Mouse (Mus musculus) brain, embryonic 14.5 days (tissue): Measurements from ENCODE around the gene Mmd2. TPM values are rescaled to one million over a fixed set of nuclear protein-coding genes. Genes with fewer than 3 reads are reported as not detected.

Experiments
- DNase-seq: peaks from one replicate; pipeline ENCODE4 v3.0.0-alpha.2; 2011; ENCODE audit warnings: low read depth
- CTCF ChIP-seq: fragments of 200-500 bp; IDR thresholded peaks from 2 replicates; pipeline ENCODE4 v1.5.1; 2012; ENCODE audit warnings: inconsistent platforms, mild to moderate bottlenecking, moderate library complexity, borderline replicate concordance; ENCODE audit not compliant: insufficient read depth, insufficient read length; ENCODE audit errors: extremely low read depth
- POLR2A ChIP-seq: fragments of 200-500 bp; IDR thresholded peaks from 2 replicates; pipeline ENCODE4 v1.6.1; 2012; ENCODE audit warnings: mild to moderate bottlenecking, inconsistent platforms, borderline replicate concordance; ENCODE audit not compliant: poor library complexity, insufficient read depth, insufficient read length, severe bottlenecking; ENCODE audit errors: extremely low read depth
- polyA plus RNA-seq: library from polyadenylated mRNA; depleted of rRNA; stranded (reverse); fragments of >200 nt; gene quantifications from 2 replicates; pipeline ENCODE4 v1.2.3, GENCODE M21; 2012

Mmd2 gene
- polyA plus RNA-seq, 1 experiment: 25.5 TPM

GRCm38 (mm10) chr5:142628726-142629662 lies 20.4 kb upstream of the Mmd2 start:
- peak; percentile 98 for DNase-seq
- TF ChIP-seq POLR2A (peak; percentile 60; the same call in 1 of the 2 replicates), CTCF (no peak)

GRCm38 (mm10) chr5:142627398-142627797 lies 18.8 kb upstream of the Mmd2 start, which contains the start of gene Wipi2:
Gene Wipi2, plus strand, starts transcription at chr5:142627698.
- DNase-seq: no peak
- TF ChIP-seq CTCF: no peak
- TF ChIP-seq POLR2A: no peak

GRCm38 (mm10) chr5:142623080-142623479 lies 14.5 kb upstream of the Mmd2 start:
- DNase-seq: no peak
- TF ChIP-seq POLR2A (no peak), CTCF (peak; percentile 6; the same call in 1 of the 2 replicates)

GRCm38 (mm10) chr5:142622134-142622533 lies 13.5 kb upstream of the Mmd2 start:
- DNase-seq: no peak
- TF ChIP-seq CTCF (no peak), POLR2A (no peak)

DNA sequence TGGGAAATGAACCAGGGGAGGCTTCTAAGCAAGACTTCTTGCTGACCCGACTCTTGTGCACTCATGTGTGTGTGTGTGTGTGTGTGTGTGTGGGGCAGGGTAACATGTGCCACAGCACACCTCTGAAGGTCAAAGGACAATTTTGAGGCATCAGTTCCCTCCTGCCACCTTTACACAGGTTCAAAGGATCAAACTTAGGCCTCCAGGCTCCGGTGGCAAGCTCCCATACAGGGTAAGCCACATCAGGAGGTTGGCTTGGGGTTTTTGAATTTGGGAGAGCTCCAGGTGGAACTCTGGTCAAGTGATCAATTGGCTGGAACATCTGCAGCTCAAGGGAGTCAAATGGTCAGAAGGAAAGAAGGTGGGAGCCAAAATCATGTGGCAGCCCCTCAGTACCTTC lies 12.8 kb upstream of the Mmd2 start:
- DNase-seq: no peak
- TF ChIP-seq CTCF: no peak
- no peak for TF ChIP-seq POLR2A

DNA sequence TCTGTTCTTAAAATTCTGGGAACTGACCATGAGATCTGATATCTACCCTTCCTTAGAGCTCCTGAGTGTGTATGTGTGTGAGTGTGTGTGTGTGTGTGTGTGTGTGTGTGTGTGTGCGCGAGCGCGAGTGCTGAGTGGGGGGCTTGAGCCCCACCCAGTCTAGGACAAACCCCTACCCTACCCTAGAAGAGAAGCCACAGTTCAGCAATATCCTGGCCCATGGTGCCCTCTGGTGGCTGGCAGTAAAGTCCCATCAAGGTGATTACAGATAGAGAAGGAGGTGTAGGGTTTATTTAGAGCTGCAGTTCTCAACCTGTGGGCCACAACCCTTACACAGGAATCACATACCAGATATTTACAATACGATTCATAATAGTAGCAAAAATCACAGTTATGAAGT lies 11.3 kb upstream of the Mmd2 start:
- TF ChIP-seq CTCF: peak; percentile 80; the same call in 1 of the 2 replicates
- no peak for TF ChIP-seq POLR2A
- DNase-seq: peak; percentile 81

DNA sequence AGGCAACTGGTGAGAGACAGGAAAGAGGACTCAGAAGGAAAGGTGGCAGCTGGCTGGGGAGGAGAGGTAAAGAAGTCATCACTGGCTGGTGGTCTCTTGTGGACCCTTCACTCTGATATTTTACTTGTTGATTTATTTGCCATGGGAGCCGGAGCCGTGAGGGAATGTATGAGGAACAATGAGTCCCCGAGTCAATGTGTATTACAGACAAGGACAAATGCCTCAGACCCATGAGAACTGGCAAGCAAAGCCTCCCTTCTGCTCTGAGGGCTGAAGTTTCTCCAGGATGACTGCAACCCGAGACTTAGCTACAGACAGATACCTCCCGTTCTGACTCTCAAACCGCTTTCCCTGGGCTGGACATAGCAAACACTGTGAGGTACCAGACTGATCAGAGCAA lies 7.7 kb upstream of the Mmd2 start:
- no peak for DNase-seq
- TF ChIP-seq CTCF (no peak), POLR2A (no peak)

DNA sequence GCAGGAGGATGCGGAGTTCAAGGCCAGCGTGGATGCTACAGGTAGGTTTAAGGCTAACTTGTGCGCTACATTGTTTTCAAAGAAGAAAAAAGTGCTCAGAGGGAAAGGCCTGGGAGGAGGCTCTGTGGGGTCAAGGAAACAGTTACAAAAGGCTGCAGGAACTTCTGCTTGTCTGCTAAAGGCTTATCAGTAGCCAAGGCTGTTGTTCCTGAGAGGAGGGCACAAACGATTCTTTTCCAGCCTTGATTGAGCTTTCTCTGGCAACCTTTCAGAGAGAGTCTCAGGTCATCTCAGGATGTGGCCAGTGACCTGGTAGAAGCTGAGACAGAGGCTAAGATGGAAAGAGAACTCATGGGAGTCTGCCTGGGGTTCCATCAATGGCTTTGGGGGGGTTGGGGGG lies 7.0 kb upstream of the Mmd2 start:
- no peak for DNase-seq
- TF ChIP-seq POLR2A: no peak
- TF ChIP-seq CTCF: no peak

DNA sequence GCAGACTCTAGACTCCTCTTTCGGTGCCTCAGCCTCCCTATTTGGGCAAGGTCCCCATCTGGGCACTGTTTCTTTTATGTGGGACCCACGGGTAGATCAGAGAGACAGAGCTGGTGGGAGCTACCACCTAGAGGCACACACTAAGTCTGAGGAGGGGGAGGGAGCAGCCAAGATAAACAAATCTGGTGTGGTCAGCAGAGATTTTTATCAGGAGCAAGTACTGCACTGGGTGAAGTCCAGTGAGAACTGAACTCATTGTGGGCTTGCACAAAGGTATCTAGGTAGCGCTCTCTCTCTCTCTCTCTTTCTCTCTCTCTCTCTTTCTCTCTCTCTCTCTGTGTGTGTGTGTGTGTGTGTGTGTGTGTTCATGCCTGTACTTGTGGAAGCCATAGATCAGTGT lies 5.9 kb upstream of the Mmd2 start:
- TF ChIP-seq CTCF: no peak
- no peak for TF ChIP-seq POLR2A
- DNase-seq: no peak

DNA sequence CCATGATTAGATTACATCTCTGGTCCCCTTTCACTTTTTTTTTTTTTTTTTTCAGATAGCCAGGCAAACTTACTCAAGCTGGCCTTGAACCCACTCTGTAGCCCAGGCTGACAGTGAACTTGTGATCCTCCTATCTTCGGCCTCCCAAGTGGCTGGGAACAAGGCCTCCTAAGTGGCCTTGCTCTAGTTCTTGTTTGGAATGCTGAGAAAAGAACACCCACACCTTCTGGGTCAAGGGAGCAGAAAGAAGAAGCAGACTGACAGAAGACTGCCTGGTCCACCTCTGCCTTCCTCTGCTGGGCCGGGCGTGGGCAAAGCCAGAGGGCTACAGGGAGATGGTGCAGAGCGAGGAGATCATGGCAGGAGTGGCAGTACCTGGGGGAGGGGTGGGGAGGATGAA lies 1.8 kb upstream of the Mmd2 start:
- DNase-seq: no peak
- TF ChIP-seq CTCF (no peak), POLR2A (no peak)

DNA sequence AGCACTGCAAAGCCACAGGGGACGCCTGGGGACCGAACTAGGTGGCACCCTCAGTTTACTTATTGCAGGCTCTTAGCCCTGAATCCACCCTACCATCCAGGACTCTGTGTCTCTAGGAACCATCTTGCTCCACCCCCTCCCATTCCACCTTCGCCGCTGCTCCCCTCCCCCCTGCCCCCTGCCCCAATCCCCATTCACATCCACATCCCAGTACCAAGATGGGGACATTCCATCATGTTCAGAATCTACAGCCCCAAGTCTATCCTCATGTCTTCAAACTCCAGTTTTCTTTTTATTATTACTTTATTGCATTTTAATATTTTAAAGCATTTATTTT lies 357 bp upstream of the Mmd2 start:
- DNase-seq: no peak

GRCm38 (mm10) chr5:142605288-142605687 lies 3.3 kb downstream of the Mmd2 start:
- DNase-seq: no peak
- TF ChIP-seq POLR2A: no peak
- no peak for TF ChIP-seq CTCF

More for the DNA sequence above, 357 bp upstream of the Mmd2 start:
- no peak for TF ChIP-seq CTCF
- no peak for TF ChIP-seq POLR2A
